Mouse (Mus musculus) myocyte (in vitro differentiated cells): ENCODE results near the gene Tcf12.

ENCODE experiments used
- E2F4 ChIP-seq: IDR thresholded peaks from one replicate; pipeline ENCODE4 v1.6.1; 2011; ENCODE audit warnings: mild to moderate bottlenecking, control low read depth, moderate library complexity; ENCODE audit not compliant: insufficient read depth
- MAX ChIP-seq: IDR thresholded peaks from one replicate; pipeline ENCODE4 v1.6.1; 2011; ENCODE audit warnings: low read depth, mild to moderate bottlenecking, control low read depth
- MYOG ChIP-seq, 3 experiments: IDR thresholded peaks; one replicate each; pipeline ENCODE4 v1.6.1; 2011; ENCODE audit warnings: control low read depth in 2 of 3, low read depth in 2 of 3, mild to moderate bottlenecking in 2 of 3; ENCODE audit not compliant: insufficient read length in 2 of 3, control insufficient read depth in 1 of 3, insufficient read depth in 1 of 3
- POLR2A ChIP-seq: IDR thresholded peaks from one replicate; pipeline ENCODE4 v1.6.1; 2011; ENCODE audit warnings: low read depth, mild to moderate bottlenecking, control low read depth, moderate library complexity; ENCODE audit not compliant: insufficient read length
- POLR2AphosphoS2 ChIP-seq: IDR thresholded peaks from one replicate; pipeline ENCODE4 v1.6.1; 2011; ENCODE audit warnings: low read depth, control low read depth; ENCODE audit not compliant: insufficient read length
- TCF12 ChIP-seq: IDR thresholded peaks from one replicate; pipeline ENCODE4 v1.6.1; 2011; ENCODE audit warnings: mild to moderate bottlenecking, control low read depth; ENCODE audit not compliant: poor library complexity, insufficient read depth, severe bottlenecking
- USF1 ChIP-seq: IDR thresholded peaks from one replicate; pipeline ENCODE4 v1.6.1; 2011; ENCODE audit warnings: low read depth, mild to moderate bottlenecking, control low read depth, moderate library complexity

GRCm38 (mm10) chr9:71989663-71990062 lies 122.0 kb downstream of the Tcf12 start:
- TF ChIP-seq POLR2A, result no peak
- TF ChIP-seq TCF12, result no peak
- TF ChIP-seq E2F4, result no peak
- no peak for TF ChIP-seq POLR2AphosphoS2
- no peak for TF ChIP-seq MAX
- no peak for TF ChIP-seq USF1
- TF ChIP-seq MYOG (IDR thresholded peaks at IDR 0.05; ENCODE audit: control insufficient read depth in 1 of 3, insufficient read depth in 1 of 3, insufficient read length in 2 of 3, low read depth in 2 of 3), result no peak
